Mouse (Mus musculus) E14TG2a.4 (cell line): ENCODE measurements around the gene Psma7.

ENCODE experiments used
- CTCF ChIP-seq: conservative IDR thresholded peaks from 2 replicates; pipeline ENCODE4 v1.5.1; 2014; ENCODE audit warnings: low read length
- NANOG ChIP-seq: IDR thresholded peaks from 2 replicates; pipeline ENCODE4 v1.6.1; 2014; ENCODE audit warnings: borderline replicate concordance, low read length, mixed read lengths

DNA sequence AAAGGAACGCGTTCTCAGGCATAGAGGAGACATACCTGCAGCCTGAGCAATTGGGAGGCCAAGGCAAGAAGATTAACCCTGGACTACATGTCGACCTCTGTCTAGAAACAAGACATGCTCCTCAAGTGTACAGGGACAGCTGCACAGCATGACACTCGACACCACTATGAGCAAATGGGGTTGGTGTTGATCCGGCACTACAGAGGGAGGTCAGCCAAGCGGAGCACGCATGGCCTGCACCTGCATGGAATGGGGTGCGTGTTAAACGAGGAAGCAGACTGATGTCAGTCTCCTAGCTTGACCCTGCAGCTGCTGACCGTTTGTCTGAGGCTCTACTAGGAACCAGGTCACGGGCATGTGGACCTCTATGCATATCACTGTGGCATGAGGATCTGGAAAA is 48.1 kb upstream of the Psma7 start:
- TF ChIP-seq CTCF: no peak
- no peak for TF ChIP-seq NANOG
